Mouse (Mus musculus): ENCODE measurements around the gene Bud31.
A peak's percentile ranks its signal among the peaks of the same experiment; 100 is the strongest.
"Not testable (repeated sequence)": the region's sequence is repeated elsewhere in the genome, so short reads cannot be mapped to it uniquely, and the experiment has no call there.

Gene Bud31

GRCm38 (mm10) chr5:145129124-145129523, 11.0 kb upstream of the Bud31 start:
- no peak for DNase-seq (ENCODE audit: low spot score)

DNA sequence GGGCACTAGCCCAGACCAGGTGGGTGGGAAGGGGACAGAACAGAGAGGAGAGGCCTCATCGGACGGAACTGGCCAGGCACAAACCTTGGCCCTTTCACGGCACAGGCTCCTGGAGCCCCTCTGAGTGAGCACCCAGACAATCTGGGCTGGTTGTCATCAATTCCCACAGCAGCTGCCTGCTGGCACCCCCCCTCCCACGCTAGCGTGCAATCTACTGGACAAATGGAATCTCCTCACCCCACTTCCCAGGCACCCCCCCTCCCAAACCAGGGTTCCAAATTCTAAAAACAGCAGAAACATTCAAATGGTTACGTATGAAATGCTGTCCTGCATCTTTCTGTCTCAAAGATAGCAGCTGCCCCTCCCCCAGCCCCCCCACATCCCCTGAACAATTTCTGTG, 10.4 kb upstream of the Bud31 start:
- not testable (repeated sequence) for DNase-seq (ENCODE audit: low spot score)

GRCm38 (mm10) chr5:145130191-145130590, 10.0 kb upstream of the Bud31 start:
- DNase-seq (ENCODE audit: low spot score) = peak; percentile 47

DNA sequence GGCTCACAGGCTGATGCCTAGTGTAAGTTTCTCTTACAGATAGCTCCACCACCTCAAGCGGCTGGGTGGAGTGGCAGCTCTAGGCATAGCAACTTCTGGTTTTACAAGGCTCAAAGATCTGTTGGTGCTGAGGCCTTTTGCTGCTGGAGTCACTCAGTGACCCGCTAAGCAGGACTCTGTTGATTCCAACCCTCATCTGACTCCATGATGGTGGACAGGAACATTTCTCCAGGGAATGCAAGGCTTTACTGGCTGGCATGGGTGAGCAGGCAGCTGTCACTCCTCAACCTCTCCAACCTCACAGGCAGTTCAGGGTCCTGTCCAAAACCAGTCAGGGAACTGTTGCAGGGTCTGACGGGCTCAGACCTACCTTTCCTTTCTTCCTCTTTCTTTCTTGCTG, 9.2 kb upstream of the Bud31 start:
- no peak for DNase-seq (ENCODE audit: low spot score)

DNA sequence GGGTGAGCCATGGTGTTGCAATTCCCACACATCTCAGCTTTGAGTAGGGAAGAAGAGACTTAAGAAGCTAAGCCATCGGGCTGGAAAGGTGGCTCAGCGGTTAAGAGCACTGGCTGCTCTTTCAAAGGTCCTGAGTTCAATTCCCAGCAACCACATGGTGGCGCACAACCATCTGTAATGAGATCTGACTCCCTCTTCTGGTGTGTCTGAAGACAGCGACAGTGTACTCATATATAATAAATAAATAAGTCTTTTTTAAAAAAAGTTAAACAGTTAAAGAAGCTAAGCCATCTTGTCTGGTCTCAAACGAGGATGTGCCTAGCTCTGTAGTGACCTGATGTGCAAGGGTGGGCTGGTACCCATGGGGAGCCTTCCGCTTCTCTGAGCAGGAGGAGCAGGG, 6.9 kb upstream of the Bud31 start:
- DNase-seq (ENCODE audit: low spot score) = not testable (repeated sequence)

DNA sequence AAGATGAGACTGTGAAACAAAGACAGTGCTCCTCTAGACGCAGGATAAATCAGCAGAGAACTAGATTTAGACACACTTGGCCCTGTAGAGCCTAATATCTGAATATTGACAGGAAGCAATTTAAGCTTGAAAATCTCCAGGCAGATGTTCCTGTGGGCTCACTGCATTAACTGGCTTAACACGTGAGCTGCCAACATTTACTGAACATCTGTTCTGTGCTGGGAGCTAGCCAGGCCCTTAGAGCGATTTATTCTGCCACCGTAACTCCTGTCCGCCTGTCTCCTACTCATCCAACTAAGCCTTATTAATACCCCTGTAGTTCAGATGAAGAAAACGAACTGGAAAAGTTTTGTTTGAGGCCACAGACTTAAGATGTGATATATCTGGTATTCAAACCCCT, 1.3 kb upstream of the Bud31 start:
- DNase-seq (ENCODE audit: low spot score) = no peak

GRCm38 (mm10) chr5:145140611-145141010, 449 bp downstream of the Bud31 start:
- DNase-seq (ENCODE audit: low spot score) = no peak

DNA sequence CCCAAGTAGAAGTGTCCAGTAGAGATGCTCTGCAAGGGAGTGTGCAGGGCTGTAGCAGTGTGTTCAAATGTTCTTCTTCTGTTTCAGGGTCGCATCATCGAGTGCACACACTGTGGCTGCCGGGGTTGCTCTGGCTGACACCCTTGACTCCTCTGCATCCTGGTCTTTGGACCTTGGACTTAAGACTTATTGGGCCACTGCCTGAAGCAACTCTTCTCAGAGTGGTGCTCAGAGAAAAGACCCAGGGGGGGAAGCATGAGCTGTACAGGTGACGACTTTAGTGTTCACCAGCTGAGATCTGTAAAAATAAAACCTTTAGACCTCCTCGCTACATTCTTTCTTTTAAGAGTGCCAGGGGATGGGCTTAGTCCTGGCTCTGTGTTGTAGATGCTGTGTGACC, 7.6 kb downstream of the Bud31 start:
- DNase-seq (ENCODE audit: low spot score) = peak; percentile 61

DNA sequence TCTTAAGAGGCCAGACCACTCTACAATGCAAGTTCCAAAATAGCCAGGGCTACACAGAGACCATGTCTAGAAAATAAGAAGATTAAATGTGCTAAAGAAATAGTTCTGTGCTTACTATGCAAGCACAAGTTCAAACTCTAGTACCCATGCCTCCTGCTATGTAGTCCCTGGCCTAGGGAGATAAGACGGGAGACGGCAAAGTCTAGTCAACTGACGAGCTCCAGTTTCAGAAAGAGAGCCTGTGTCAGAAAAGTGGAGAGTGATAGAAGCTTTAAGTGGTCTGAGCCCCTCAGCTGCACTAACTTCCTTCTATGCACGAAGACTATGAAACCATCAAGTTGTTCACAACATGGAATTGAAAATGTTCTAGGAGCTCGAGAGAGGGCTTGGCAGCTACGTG, 9.1 kb downstream of the Bud31 start:
- no peak for DNase-seq (ENCODE audit: low spot score)

- DNase-seq (ENCODE audit: low spot score) = no peak
Measured at GRCm38 (mm10) chr5:145152690-145153089, 12.5 kb downstream of the Bud31 start.

GRCm38 (mm10) chr5:145161361-145161760, 21.2 kb downstream of the Bud31 start:
- no peak for DNase-seq (ENCODE audit: low spot score)

- no peak for DNase-seq (ENCODE audit: low spot score)
Measured at GRCm38 (mm10) chr5:145164710-145165109, 24.5 kb downstream of the Bud31 start.

GRCm38 (mm10) chr5:145165184-145165583, 25.0 kb downstream of the Bud31 start:
- no peak for DNase-seq (ENCODE audit: low spot score)

- DNase-seq (ENCODE audit: low spot score) = peak; percentile 98
Measured at GRCm38 (mm10) chr5:145166536-145167305, 26.6 kb downstream of the Bud31 start, which contains the start of the genes Ptcd1 and Cpsf4. Gene Ptcd1, minus strand, starts transcription at chr5:145167108. Gene Cpsf4, plus strand, starts transcription at chr5:145167213.

DNA sequence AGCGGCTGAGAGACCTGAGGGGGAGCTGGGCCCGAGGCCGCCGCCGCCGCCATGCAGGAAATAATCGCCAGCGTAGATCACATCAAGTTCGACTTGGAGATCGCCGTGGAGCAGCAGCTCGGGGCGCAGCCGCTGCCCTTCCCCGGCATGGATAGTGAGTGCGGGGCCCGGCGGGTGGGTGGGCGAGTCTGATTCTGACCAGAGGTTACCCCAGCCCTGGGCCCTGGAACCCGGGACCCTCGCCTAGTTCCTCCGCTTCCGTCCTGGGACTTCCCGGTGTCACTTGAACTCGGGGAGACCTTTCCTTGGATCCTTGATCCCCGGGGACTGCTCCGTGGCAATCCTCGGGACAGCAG, 27.1 kb downstream of the Bud31 start:
- no peak for DNase-seq (ENCODE audit: low spot score)

GRCm38 (mm10) chr5:145178461-145178980, 38.4 kb downstream of the Bud31 start:
- DNase-seq (ENCODE audit: low spot score) = peak; percentile 69

- no peak for DNase-seq (ENCODE audit: low spot score)
Measured at GRCm38 (mm10) chr5:145185244-145185643, 45.1 kb downstream of the Bud31 start.

GRCm38 (mm10) chr5:145189416-145189815, 49.3 kb downstream of the Bud31 start:
- DNase-seq (ENCODE audit: low spot score) = no peak

DNA sequence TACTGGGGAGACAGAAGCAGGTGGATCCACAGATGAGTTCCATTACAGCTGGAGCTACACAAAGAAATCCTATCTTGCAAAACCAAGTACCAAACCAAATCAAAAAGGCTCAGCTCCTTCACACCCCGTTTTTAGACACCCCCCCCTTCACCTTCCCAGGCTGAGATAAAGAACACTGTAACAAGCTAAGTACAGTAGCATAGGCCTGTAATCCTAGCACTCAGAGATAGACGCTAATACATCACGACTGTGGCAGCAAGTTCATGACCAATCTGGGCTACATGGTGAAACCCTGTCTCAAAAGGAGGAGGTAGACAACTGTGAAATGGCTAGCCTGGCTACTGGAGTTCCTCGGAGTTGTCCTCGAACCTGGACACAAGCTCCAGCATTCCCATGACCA, 50.2 kb downstream of the Bud31 start:
- no peak for DNase-seq (ENCODE audit: low spot score)

- DNase-seq (ENCODE audit: low spot score) = peak; percentile 91
Measured at GRCm38 (mm10) chr5:145190875-145191798, 51.0 kb downstream of the Bud31 start.

GRCm38 (mm10) chr5:145191962-145192361, 51.8 kb downstream of the Bud31 start, which contains the start of gene Atp5j2:
Gene Atp5j2, minus strand, starts transcription at chr5:145192062.
- no peak for DNase-seq (ENCODE audit: low spot score)

Measured in yolk sac, embryonic 10.5 days (tissue).